Mouse (Mus musculus): ENCODE results near the gene Tbx15. TPM values are rescaled to one million over a fixed set of nuclear protein-coding genes. Genes with fewer than 3 reads are reported as not detected.

Tbx15 gene
- polyA plus RNA-seq (2014; fragmentation: Nextera tagmentation; extraction: Ambion mirVana): 0.24 and 0.26 TPM in 2 replicates

- Histone ChIP-seq H3K9ac (ENCODE audit: low read length) (no peak within 1 kb of the TSS), H3K4me2 (ENCODE audit: low read length) (peak within 1 kb of the TSS; percentile 45), H3K27ac (replicated peaks in 1 of 2; ENCODE audit: control insufficient read depth in 1 of 2, insufficient read depth in 1 of 2, low read depth in 2 of 2, low read length in 2 of 2) (no peak within 1 kb of the TSS), H3K4me3 (ENCODE audit: control insufficient read depth in 1 of 2, insufficient read depth in 1 of 2, low read depth in 1 of 2, low read length in 2 of 2) (peak within 1 kb of the TSS in 1 of 2 experiments; percentile 17; a peak in 3 of 4 replicates), H3K27me3 (ENCODE audit: control insufficient read depth, insufficient read depth, low read length) (peaks cover 98% of the 10 kb centered on the region), H3K4me1 (ENCODE audit: control insufficient read depth in 2 of 2, insufficient read depth in 2 of 2, low read length in 2 of 2) (peaks cover 6 to 10% of the 10 kb centered on the region in 2 experiments; a peak in 1 of 4 replicates), H3K36me3 (ENCODE audit: control insufficient read depth, insufficient read depth, low read length) (no peaks in the 10 kb centered on the region), H3K9me3 (ENCODE audit: control insufficient read depth, low read length) (no peaks in the 10 kb centered on the region)
- under 1% methylated on average over 15 of the region's 20 CpGs for WGBS
- ATAC-seq (ENCODE audit: insufficient number of reproducible peaks, insufficient read depth, low FRiP score, low read depth): no peak
Observed at GRCm38 (mm10) chr3:99240213-99240720, at the start of gene Tbx15. TSS of gene Tbx15 (plus strand) at chr3:99240381.

- WGBS: 63% methylated on average over 4 of the region's 4 CpGs
- Histone ChIP-seq H3K9me3 (ENCODE audit: control insufficient read depth, low read length) (no peaks in the 10 kb centered on the region), H3K4me1 (ENCODE audit: control insufficient read depth in 2 of 2, insufficient read depth in 2 of 2, low read length in 2 of 2) (peaks cover 0 to 3% of the 10 kb centered on the region in 2 experiments; a peak in 2 of 4 replicates), H3K27ac (replicated peaks in 1 of 2; ENCODE audit: control insufficient read depth in 1 of 2, insufficient read depth in 1 of 2, low read depth in 2 of 2, low read length in 2 of 2) (no peak overlapping the region), H3K4me3 (ENCODE audit: control insufficient read depth in 1 of 2, insufficient read depth in 1 of 2, low read depth in 1 of 2, low read length in 2 of 2) (no peak overlapping the region), H3K27me3 (ENCODE audit: control insufficient read depth, insufficient read depth, low read length) (no peaks in the 10 kb centered on the region), H3K36me3 (ENCODE audit: control insufficient read depth, insufficient read depth, low read length) (0 out of 2 replicates have a peak, but pooled peaks cover 4% of the 10 kb centered on the region), H3K4me2 (ENCODE audit: low read length) (no peak overlapping the region), H3K9ac (ENCODE audit: low read length) (no peak overlapping the region)
- no peak for ATAC-seq (ENCODE audit: insufficient number of reproducible peaks, insufficient read depth, low FRiP score, low read depth)
Observed at GRCm38 (mm10) chr3:99193576-99193975, 46.6 kb upstream of the Tbx15 start.

- H3K9ac ChIP-seq (ENCODE audit: low read length): no peak overlapping the region
- H3K27ac ChIP-seq (replicated peaks in 1 of 2; ENCODE audit: control insufficient read depth in 1 of 2, insufficient read depth in 1 of 2, low read depth in 2 of 2, low read length in 2 of 2): no peak overlapping the region
- H3K36me3 ChIP-seq (ENCODE audit: control insufficient read depth, insufficient read depth, low read length): 0 out of 2 replicates have a peak, but pooled peaks cover 3% of the 10 kb centered on the region
- no peak overlapping the region for H3K4me3 ChIP-seq (ENCODE audit: control insufficient read depth in 1 of 2, insufficient read depth in 1 of 2, low read depth in 1 of 2, low read length in 2 of 2)
- no peaks in the 10 kb centered on the region for H3K27me3 ChIP-seq (ENCODE audit: control insufficient read depth, insufficient read depth, low read length)
- ATAC-seq (ENCODE audit: insufficient number of reproducible peaks, insufficient read depth, low FRiP score, low read depth): no peak
- H3K4me1 ChIP-seq (ENCODE audit: control insufficient read depth in 2 of 2, insufficient read depth in 2 of 2, low read length in 2 of 2): no peaks in the 10 kb centered on the region
- H3K4me2 ChIP-seq (ENCODE audit: low read length): no peak overlapping the region
- no peaks in the 10 kb centered on the region for H3K9me3 ChIP-seq (ENCODE audit: control insufficient read depth, low read length)
Observed at GRCm38 (mm10) chr3:99203331-99203730, 36.9 kb upstream of the Tbx15 start.

GRCm38 (mm10) chr3:99208416-99208815 is 31.8 kb upstream of the Tbx15 start:
- ATAC-seq (ENCODE audit: insufficient number of reproducible peaks, insufficient read depth, low FRiP score, low read depth): no peak
- H3K4me1 ChIP-seq (ENCODE audit: control insufficient read depth in 2 of 2, insufficient read depth in 2 of 2, low read length in 2 of 2): no peaks in the 10 kb centered on the region; a peak in 1 of 4 replicates
- WGBS: 25% methylated on average over 1 of the region's 1 CpGs
- no peak overlapping the region for H3K4me2 ChIP-seq (ENCODE audit: low read length)
- H3K27ac ChIP-seq (replicated peaks in 1 of 2; ENCODE audit: control insufficient read depth in 1 of 2, insufficient read depth in 1 of 2, low read depth in 2 of 2, low read length in 2 of 2): no peak overlapping the region
- H3K36me3 ChIP-seq (ENCODE audit: control insufficient read depth, insufficient read depth, low read length): no peaks in the 10 kb centered on the region
- no peak overlapping the region for H3K9ac ChIP-seq (ENCODE audit: low read length)
- no peak overlapping the region for H3K4me3 ChIP-seq (ENCODE audit: control insufficient read depth in 1 of 2, insufficient read depth in 1 of 2, low read depth in 1 of 2, low read length in 2 of 2)
- H3K9me3 ChIP-seq (ENCODE audit: control insufficient read depth, low read length): no peaks in the 10 kb centered on the region
- no peaks in the 10 kb centered on the region for H3K27me3 ChIP-seq (ENCODE audit: control insufficient read depth, insufficient read depth, low read length)

GRCm38 (mm10) chr3:99211105-99211698 is 29.0 kb upstream of the Tbx15 start:
- no peaks in the 10 kb centered on the region for H3K9me3 ChIP-seq (ENCODE audit: control insufficient read depth, low read length)
- 73% methylated on average over 14 of the region's 14 CpGs for WGBS
- no peak overlapping the region for H3K4me2 ChIP-seq (ENCODE audit: low read length)
- no peak overlapping the region for H3K4me3 ChIP-seq (ENCODE audit: control insufficient read depth in 1 of 2, insufficient read depth in 1 of 2, low read depth in 1 of 2, low read length in 2 of 2)
- H3K9ac ChIP-seq (ENCODE audit: low read length): no peak overlapping the region
- H3K4me1 ChIP-seq (ENCODE audit: control insufficient read depth in 2 of 2, insufficient read depth in 2 of 2, low read length in 2 of 2): no peaks in the 10 kb centered on the region; a peak in 1 of 4 replicates
- H3K27me3 ChIP-seq (ENCODE audit: control insufficient read depth, insufficient read depth, low read length): no peaks in the 10 kb centered on the region
- peaks cover 4% of the 10 kb centered on the region; the same call in 1 of the 2 replicates for H3K36me3 ChIP-seq (ENCODE audit: control insufficient read depth, insufficient read depth, low read length)
- no peak overlapping the region for H3K27ac ChIP-seq (replicated peaks in 1 of 2; ENCODE audit: control insufficient read depth in 1 of 2, insufficient read depth in 1 of 2, low read depth in 2 of 2, low read length in 2 of 2)
- no peak for ATAC-seq (ENCODE audit: insufficient number of reproducible peaks, insufficient read depth, low FRiP score, low read depth)

- Histone ChIP-seq H3K9ac (ENCODE audit: low read length) (no peak overlapping the region), H3K27me3 (ENCODE audit: control insufficient read depth, insufficient read depth, low read length) (0 out of 2 replicates have a peak, but pooled peaks cover 3% of the 10 kb centered on the region), H3K9me3 (ENCODE audit: control insufficient read depth, low read length) (no peaks in the 10 kb centered on the region), H3K4me2 (ENCODE audit: low read length) (no peak overlapping the region), H3K4me1 (ENCODE audit: control insufficient read depth in 2 of 2, insufficient read depth in 2 of 2, low read length in 2 of 2) (no peaks in the 10 kb centered on the region), H3K36me3 (ENCODE audit: control insufficient read depth, insufficient read depth, low read length) (no peaks in the 10 kb centered on the region), H3K4me3 (ENCODE audit: control insufficient read depth in 1 of 2, insufficient read depth in 1 of 2, low read depth in 1 of 2, low read length in 2 of 2) (no peak overlapping the region), H3K27ac (replicated peaks in 1 of 2; ENCODE audit: control insufficient read depth in 1 of 2, insufficient read depth in 1 of 2, low read depth in 2 of 2, low read length in 2 of 2) (no peak overlapping the region)
- 76% methylated on average over 2 of the region's 2 CpGs for WGBS
- no peak for ATAC-seq (ENCODE audit: insufficient number of reproducible peaks, insufficient read depth, low FRiP score, low read depth)
Observed at GRCm38 (mm10) chr3:99227807-99228206, 12.4 kb upstream of the Tbx15 start.

GRCm38 (mm10) chr3:99233393-99234318 is 6.5 kb upstream of the Tbx15 start:
- 6% methylated on average over 20 of the region's 20 CpGs for WGBS
- ATAC-seq (ENCODE audit: insufficient number of reproducible peaks, insufficient read depth, low FRiP score, low read depth): no peak
- H3K4me2 ChIP-seq (ENCODE audit: low read length): peak overlapping the region; percentile 62
- peak overlapping the region; percentile 39 for H3K9ac ChIP-seq (ENCODE audit: low read length)
- no peaks in the 10 kb centered on the region for H3K9me3 ChIP-seq (ENCODE audit: control insufficient read depth, low read length)
- H3K4me3 ChIP-seq (ENCODE audit: control insufficient read depth in 1 of 2, insufficient read depth in 1 of 2, low read depth in 1 of 2, low read length in 2 of 2): peak overlapping the region; percentile 23 to 33
- peaks cover 4 to 5% of the 10 kb centered on the region in 2 experiments; a peak in 2 of 4 replicates for H3K4me1 ChIP-seq (ENCODE audit: control insufficient read depth in 2 of 2, insufficient read depth in 2 of 2, low read length in 2 of 2)
- no peaks in the 10 kb centered on the region for H3K36me3 ChIP-seq (ENCODE audit: control insufficient read depth, insufficient read depth, low read length)
- H3K27me3 ChIP-seq (ENCODE audit: control insufficient read depth, insufficient read depth, low read length): peaks cover 48% of the 10 kb centered on the region
- H3K27ac ChIP-seq (replicated peaks in 1 of 2; ENCODE audit: control insufficient read depth in 1 of 2, insufficient read depth in 1 of 2, low read depth in 2 of 2, low read length in 2 of 2): no peak overlapping the region
